Mouse (Mus musculus): ENCODE measurements at regions not wholly inside any gene's neighbourhood (a gene's known extent, or its start where the extent isn't known, plus 50 kb on each side); places are given as distances from the start of the nearest gene placed in this dataset.

GRCm38 (mm10) chr3:149426023-149426759 is 435.8 kb upstream of the Adgrl2 start:
- TF ChIP-seq CTCF (IDR thresholded peaks at IDR 0.05; ENCODE audit: low read depth, low read length) (no peak), POLR2A (IDR thresholded peaks at IDR 0.05; ENCODE audit: extremely low read depth, insufficient read depth, low read length) (no peak)
